Mouse (Mus musculus) C2C12 (cell line): ENCODE measurements at regions not wholly inside any gene's neighbourhood (a gene's known extent, or its start where the extent isn't known, plus 50 kb on each side); places are given as distances from the start of the nearest gene placed in this dataset.

Source experiments
- H3K27me3 ChIP-seq: one replicate; pipeline ENCODE4 v1.6.1; 2011; ENCODE audit not compliant: control insufficient read depth, insufficient read depth, insufficient read length
- H3K36me3 ChIP-seq: one replicate; pipeline ENCODE4 v1.6.1; 2011; ENCODE audit not compliant: control insufficient read depth, insufficient read depth
- H3K4me3 ChIP-seq: one replicate; pipeline ENCODE4 v1.5.1; 2011; ENCODE audit warnings: mild to moderate bottlenecking, control low read depth; ENCODE audit not compliant: poor library complexity, insufficient read depth, severe bottlenecking
- H3K79me2 ChIP-seq: one replicate; pipeline ENCODE4 v1.6.1; 2011; ENCODE audit not compliant: control insufficient read depth, insufficient read depth
- H3K79me3 ChIP-seq: one replicate; pipeline ENCODE4 v1.6.1; 2011; ENCODE audit warnings: low read depth, control low read depth
- H3ac ChIP-seq: one replicate; pipeline ENCODE3; 2011; ENCODE audit warnings: low read depth; ENCODE audit not compliant: control insufficient read depth, insufficient read length
- CEBPB ChIP-seq: IDR thresholded peaks from one replicate; pipeline ENCODE4 v1.6.1; 2011; ENCODE audit warnings: low read depth, mild to moderate bottlenecking, control low read depth, moderate library complexity
- CTCF ChIP-seq: IDR thresholded peaks from one replicate; pipeline ENCODE4 v1.5.1; 2011; ENCODE audit not compliant: control insufficient read depth, insufficient read depth, insufficient read length
- FOSL1 ChIP-seq: IDR thresholded peaks from one replicate; pipeline ENCODE4 v1.8.0; 2011; ENCODE audit warnings: mild to moderate bottlenecking, low read length; ENCODE audit not compliant: poor library complexity, insufficient read depth, severe bottlenecking
- MAX ChIP-seq: IDR thresholded peaks from one replicate; pipeline ENCODE4 v1.6.1; 2011; ENCODE audit warnings: mild to moderate bottlenecking, control low read depth
- MYOD1 ChIP-seq: IDR thresholded peaks from one replicate; pipeline ENCODE4 v1.6.1; 2011; ENCODE audit warnings: low read depth; ENCODE audit not compliant: control insufficient read depth, insufficient read length
- MYOG ChIP-seq: IDR thresholded peaks from one replicate; pipeline ENCODE4 v1.6.1; 2011; ENCODE audit not compliant: control insufficient read depth, insufficient read length; ENCODE audit errors: extremely low read depth
- USF1 ChIP-seq: IDR thresholded peaks from one replicate; pipeline ENCODE4 v1.6.1; 2011; ENCODE audit warnings: low read depth, mild to moderate bottlenecking, control low read depth, moderate library complexity

- H3K36me3 ChIP-seq = no peaks in the 10 kb centered on the region
- no peak overlapping the region for H3K4me3 ChIP-seq
- H3K79me2 ChIP-seq = no peaks in the 10 kb centered on the region
- TF ChIP-seq CTCF (no peak), FOSL1 (no peak), CEBPB (no peak)
- H3K27me3 ChIP-seq = no peaks in the 10 kb centered on the region
- no peak overlapping the region for H3ac ChIP-seq
- H3K79me3 ChIP-seq = no peaks in the 10 kb centered on the region
These were observed 510.2 kb upstream of the Kif18a start for GRCm38 (mm10) chr2:108770383-108770782.

- Histone ChIP-seq H3ac (no peak overlapping the region), H3K4me3 (no peak overlapping the region), H3K36me3 (no peaks in the 10 kb centered on the region), H3K27me3 (no peaks in the 10 kb centered on the region), H3K79me3 (no peaks in the 10 kb centered on the region), H3K79me2 (no peaks in the 10 kb centered on the region)
- TF ChIP-seq CEBPB = peak; percentile 63
- no peak for TF ChIP-seq CTCF
These were observed 497.1 kb upstream of the Kif18a start for GRCm38 (mm10) chr2:108783457-108783856.

DNA sequence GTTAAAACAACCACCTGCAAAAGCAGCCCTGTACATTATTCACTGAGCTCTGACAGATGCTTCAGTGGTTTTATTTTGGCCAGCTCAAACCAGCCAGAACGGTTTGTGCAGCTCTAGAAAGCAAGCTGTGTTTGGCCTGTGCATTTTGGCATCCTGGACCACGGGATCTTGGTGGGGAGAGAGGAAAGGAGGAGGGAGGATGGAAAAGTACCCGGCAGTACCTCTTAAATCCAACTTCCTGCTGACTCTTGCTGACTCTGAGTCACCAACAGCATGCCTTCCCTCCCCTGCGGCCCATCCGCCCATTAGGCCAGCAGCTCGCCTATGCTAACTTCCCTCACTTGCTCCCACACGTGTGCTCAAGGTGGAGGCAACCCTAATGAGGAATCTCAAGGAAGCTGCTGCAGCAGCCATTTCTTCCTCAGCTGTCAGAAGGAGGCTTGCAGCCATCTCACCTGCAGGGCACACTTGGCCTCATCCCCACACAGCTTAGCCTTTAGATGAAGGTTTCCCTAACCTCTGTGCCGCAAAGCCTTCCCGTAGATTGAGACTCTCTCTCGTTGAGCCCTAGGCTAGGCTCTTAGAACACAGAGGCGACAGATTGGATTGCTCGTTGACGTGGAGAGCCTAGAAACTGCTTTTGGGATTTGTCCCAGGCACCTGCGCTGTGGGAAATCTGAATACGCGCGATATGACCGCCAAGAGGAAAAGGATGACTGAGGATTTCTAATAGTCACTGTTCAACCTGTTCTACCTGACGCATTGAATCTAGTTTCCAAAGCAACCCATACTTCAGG is 495.2 kb upstream of the Kif18a start:
- TF ChIP-seq CTCF = no peak
- TF ChIP-seq MYOD1 = no peak
- no peak for TF ChIP-seq MAX
- no peak for TF ChIP-seq USF1
- no peak for TF ChIP-seq FOSL1
- TF ChIP-seq MYOG = no peak
- H3K4me3 ChIP-seq = no peak overlapping the region
- H3K36me3 ChIP-seq = no peaks in the 10 kb centered on the region
- H3K79me2 ChIP-seq = no peaks in the 10 kb centered on the region
- no peaks in the 10 kb centered on the region for H3K79me3 ChIP-seq
- no peaks in the 10 kb centered on the region for H3K27me3 ChIP-seq
- no peak overlapping the region for H3ac ChIP-seq

- no peak for TF ChIP-seq CEBPB
- no peak for TF ChIP-seq MAX
- TF ChIP-seq MYOD1 = no peak
- no peak for TF ChIP-seq USF1
- TF ChIP-seq CTCF = no peak
- no peak for TF ChIP-seq MYOG
- no peak for TF ChIP-seq FOSL1
- Histone ChIP-seq H3K4me3 (no peak overlapping the region), H3K27me3 (no peaks in the 10 kb centered on the region), H3ac (no peak overlapping the region), H3K79me2 (no peaks in the 10 kb centered on the region), H3K36me3 (no peaks in the 10 kb centered on the region), H3K79me3 (no peaks in the 10 kb centered on the region)
These were observed 491.4 kb upstream of the Kif18a start for GRCm38 (mm10) chr2:108789166-108789565.

DNA sequence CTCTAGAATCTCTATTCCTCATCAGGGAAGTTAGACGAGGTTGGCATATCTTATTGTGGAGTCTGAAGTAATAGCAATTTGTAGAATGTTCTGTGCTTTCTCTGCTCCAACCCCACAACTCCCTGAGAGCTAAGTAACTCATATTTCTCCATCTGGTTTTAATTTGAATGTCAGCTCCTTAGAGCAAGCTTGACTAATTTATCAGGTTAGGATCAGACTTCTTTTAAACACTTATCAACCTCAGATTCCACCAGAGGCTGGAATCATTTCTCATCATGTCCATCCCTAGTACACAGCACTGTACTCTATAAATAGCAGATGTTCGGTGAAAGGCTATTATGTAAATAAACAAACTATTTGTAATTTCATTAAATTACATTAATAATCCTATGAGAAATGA is 485.4 kb upstream of the Kif18a start:
- no peak overlapping the region for H3ac ChIP-seq
- no peaks in the 10 kb centered on the region for H3K36me3 ChIP-seq
- H3K79me2 ChIP-seq = no peaks in the 10 kb centered on the region
- no peak overlapping the region for H3K4me3 ChIP-seq
- no peaks in the 10 kb centered on the region for H3K79me3 ChIP-seq
- TF ChIP-seq USF1 = no peak
- TF ChIP-seq MYOD1 = no peak
- no peaks in the 10 kb centered on the region for H3K27me3 ChIP-seq

GRCm38 (mm10) chr2:108796816-108797581 is 483.5 kb upstream of the Kif18a start:
- Histone ChIP-seq H3K36me3 (no peaks in the 10 kb centered on the region), H3ac (no peak overlapping the region), H3K79me2 (no peaks in the 10 kb centered on the region), H3K4me3 (no peak overlapping the region), H3K27me3 (no peaks in the 10 kb centered on the region), H3K79me3 (no peaks in the 10 kb centered on the region)
- TF ChIP-seq CEBPB (no peak), FOSL1 (no peak), MAX (no peak), USF1 (no peak), MYOD1 (no peak), CTCF (no peak), MYOG (no peak)
